Mouse (Mus musculus): ENCODE data around the gene Stip1. TPM values are rescaled to one million over a fixed set of nuclear protein-coding genes. Genes with fewer than 3 reads are reported as not detected.

Gene Stip1
- polyA plus RNA-seq, 1 experiment from 2014 or later: 248 TPM

GRCm38 (mm10) chr19:6987061-6987903 lies 52.5 kb downstream of the Stip1 start, which contains the start of gene Vegfb:
Gene Vegfb (minus strand): TSS chr19:6987651.
- H3K4me3 ChIP-seq: peak within 1 kb of the TSS; percentile 78
- H3K9ac ChIP-seq: peak within 1 kb of the TSS; percentile 93
- peak within 1 kb of the TSS; percentile 84 for H3K27ac ChIP-seq (replicated peaks)
- no peaks in the 10 kb centered on the region for H3K27me3 ChIP-seq
- H3K4me2 ChIP-seq: peak within 1 kb of the TSS; percentile 87
- peaks cover 28% of the 10 kb centered on the region for H3K36me3 ChIP-seq
- peak; percentile 45 for ATAC-seq (ENCODE audit: low read depth)
- H3K9me3 ChIP-seq: no peaks in the 10 kb centered on the region
- WGBS: 1% methylated on average over 81 of the region's 85 CpGs
- peaks cover 30% of the 10 kb centered on the region for H3K4me1 ChIP-seq (replicated peaks)

GRCm38 (mm10) chr19:6985951-6986708 lies 53.6 kb downstream of the Stip1 start:
- Histone ChIP-seq H3K4me3 (peak overlapping the region; percentile 78), H3K36me3 (peaks cover 31% of the 10 kb centered on the region), H3K9me3 (no peaks in the 10 kb centered on the region), H3K27me3 (no peaks in the 10 kb centered on the region), H3K9ac (peak overlapping the region; percentile 93), H3K4me2 (peak overlapping the region; percentile 87), H3K4me1 (replicated peaks) (peaks cover 25% of the 10 kb centered on the region), H3K27ac (replicated peaks) (0 out of 2 replicates have a peak overlapping the region, but pooled peaks have one; percentile 84)
- ATAC-seq (ENCODE audit: low read depth): no peak
- 75% methylated on average over 10 of the region's 10 CpGs for WGBS

- no peak overlapping the region for H3K4me3 ChIP-seq
- H3K9ac ChIP-seq: no peak overlapping the region
- no peak for ATAC-seq (ENCODE audit: low read depth)
- H3K9me3 ChIP-seq: no peaks in the 10 kb centered on the region
- no peaks in the 10 kb centered on the region for H3K27me3 ChIP-seq
- peaks cover 31% of the 10 kb centered on the region for H3K36me3 ChIP-seq
- H3K4me2 ChIP-seq: no peak overlapping the region
- H3K4me1 ChIP-seq (replicated peaks): peaks cover 31% of the 10 kb centered on the region
- no peak overlapping the region for H3K27ac ChIP-seq (replicated peaks)
- 80% methylated on average over 19 of the region's 19 CpGs for WGBS
Observed at GRCm38 (mm10) chr19:6985300-6985699, 54.5 kb downstream of the Stip1 start.

- WGBS: 39% methylated on average over 5 of the region's 5 CpGs
- 0 out of 2 replicates have a peak overlapping the region, but pooled peaks have one; percentile 4 for H3K27ac ChIP-seq (replicated peaks)
- ATAC-seq (ENCODE audit: low read depth): no peak
Observed at GRCm38 (mm10) chr19:6983621-6984020, 56.1 kb downstream of the Stip1 start.

GRCm38 (mm10) chr19:6981465-6981864 lies 58.3 kb downstream of the Stip1 start:
- no peak overlapping the region for H3K9ac ChIP-seq
- H3K4me3 ChIP-seq: peak overlapping the region; percentile 63; the same call in 1 of the 2 replicates
- peak overlapping the region; percentile 92; the same call in 1 of the 2 replicates for H3K4me2 ChIP-seq
- no peaks in the 10 kb centered on the region for H3K27me3 ChIP-seq
- no peak for ATAC-seq (ENCODE audit: low read depth)
- WGBS: 90% methylated on average over 4 of the region's 4 CpGs
- H3K4me1 ChIP-seq (replicated peaks): peaks cover 46% of the 10 kb centered on the region
- H3K9me3 ChIP-seq: no peaks in the 10 kb centered on the region
- H3K27ac ChIP-seq (replicated peaks): no peak overlapping the region
- H3K36me3 ChIP-seq: peaks cover 50% of the 10 kb centered on the region

More at GRCm38 (mm10) chr19:6983621-6984020, 56.1 kb downstream of the Stip1 start:
- Histone ChIP-seq H3K36me3 (peaks cover 31% of the 10 kb centered on the region), H3K9ac (no peak overlapping the region), H3K4me2 (no peak overlapping the region), H3K9me3 (no peaks in the 10 kb centered on the region), H3K4me3 (no peak overlapping the region), H3K4me1 (replicated peaks) (peaks cover 41% of the 10 kb centered on the region), H3K27me3 (no peaks in the 10 kb centered on the region)

GRCm38 (mm10) chr19:6980381-6981093 lies 59.2 kb downstream of the Stip1 start, which contains the start of gene Fkbp2:
Gene Fkbp2 (minus strand): TSS chr19:6980501.
- Histone ChIP-seq H3K9me3 (no peaks in the 10 kb centered on the region), H3K9ac (peak within 1 kb of the TSS; percentile 80), H3K4me2 (peak within 1 kb of the TSS; percentile 92), H3K4me3 (peak within 1 kb of the TSS; percentile 63), H3K36me3 (peaks cover 49% of the 10 kb centered on the region), H3K4me1 (replicated peaks) (peaks cover 49% of the 10 kb centered on the region), H3K27ac (replicated peaks) (peak within 1 kb of the TSS; percentile 94), H3K27me3 (no peaks in the 10 kb centered on the region)
- WGBS: 2% methylated on average over 38 of the region's 38 CpGs
- peak; percentile 92 for ATAC-seq (ENCODE audit: low read depth)

GRCm38 (mm10) chr19:6979486-6980380 lies 60.0 kb downstream of the Stip1 start:
- no peaks in the 10 kb centered on the region for H3K27me3 ChIP-seq
- peak overlapping the region; percentile 94 for H3K27ac ChIP-seq (replicated peaks)
- peak overlapping the region; percentile 63 for H3K4me3 ChIP-seq
- ATAC-seq (ENCODE audit: low read depth): peak; percentile 88
- H3K4me2 ChIP-seq: peak overlapping the region; percentile 92
- no peaks in the 10 kb centered on the region for H3K9me3 ChIP-seq
- peak overlapping the region; percentile 80 for H3K9ac ChIP-seq
- peaks cover 41% of the 10 kb centered on the region for H3K36me3 ChIP-seq
- WGBS: 2% methylated on average over 59 of the region's 59 CpGs
- peaks cover 49% of the 10 kb centered on the region for H3K4me1 ChIP-seq (replicated peaks)

GRCm38 (mm10) chr19:6979001-6979479 lies 60.7 kb downstream of the Stip1 start:
- no peaks in the 10 kb centered on the region for H3K9me3 ChIP-seq
- peaks cover 37% of the 10 kb centered on the region for H3K36me3 ChIP-seq
- H3K4me1 ChIP-seq (replicated peaks): peaks cover 50% of the 10 kb centered on the region
- no peaks in the 10 kb centered on the region for H3K27me3 ChIP-seq
- H3K4me3 ChIP-seq: peak overlapping the region; percentile 63
- peak overlapping the region; percentile 92 for H3K4me2 ChIP-seq
- H3K27ac ChIP-seq (replicated peaks): peak overlapping the region; percentile 94
- 12% methylated on average over 11 of the region's 11 CpGs for WGBS
- no peak for ATAC-seq (ENCODE audit: low read depth)
- H3K9ac ChIP-seq: peak overlapping the region; percentile 73

- Histone ChIP-seq H3K36me3 (peaks cover 33% of the 10 kb centered on the region), H3K27me3 (no peaks in the 10 kb centered on the region), H3K27ac (replicated peaks) (peak overlapping the region; percentile 94), H3K9me3 (no peaks in the 10 kb centered on the region), H3K4me3 (peak overlapping the region; percentile 63), H3K4me2 (peak overlapping the region; percentile 92), H3K4me1 (replicated peaks) (peaks cover 55% of the 10 kb centered on the region), H3K9ac (peak overlapping the region; percentile 73)
- ATAC-seq (ENCODE audit: low read depth): no peak
- WGBS: 58% methylated on average over 3 of the region's 3 CpGs
Observed at GRCm38 (mm10) chr19:6978639-6978974, 61.2 kb downstream of the Stip1 start.

- Histone ChIP-seq H3K27ac (replicated peaks) (peak overlapping the region; percentile 94), H3K9me3 (no peaks in the 10 kb centered on the region), H3K4me1 (replicated peaks) (peaks cover 55% of the 10 kb centered on the region), H3K36me3 (peaks cover 29% of the 10 kb centered on the region), H3K27me3 (no peaks in the 10 kb centered on the region), H3K9ac (peak overlapping the region; percentile 73), H3K4me3 (peak overlapping the region; percentile 63), H3K4me2 (peak overlapping the region; percentile 92)
- ATAC-seq (ENCODE audit: low read depth): no peak
- WGBS: 85% methylated on average over 13 of the region's 13 CpGs
Observed at GRCm38 (mm10) chr19:6977759-6978638, 61.8 kb downstream of the Stip1 start.

Measured in neural tube, embryonic 13.5 days (tissue).